Mouse (Mus musculus) T-helper 17 cell (primary cell): ENCODE data around the gene Glod4.

Experiments used
- in situ Hi-C, 2 experiments: fragments of 300-600 bp; cut with MboI, MseI; formaldehyde crosslinking; loops; 1 replicate in 1 of 2; 2 replicates in 1 of 2; pipeline ENCODE4 v1.15.1; 2025; ENCODE audit warnings: high pct_unique_total_duplicates in 2 of 2

Glod4 gene

DNA sequence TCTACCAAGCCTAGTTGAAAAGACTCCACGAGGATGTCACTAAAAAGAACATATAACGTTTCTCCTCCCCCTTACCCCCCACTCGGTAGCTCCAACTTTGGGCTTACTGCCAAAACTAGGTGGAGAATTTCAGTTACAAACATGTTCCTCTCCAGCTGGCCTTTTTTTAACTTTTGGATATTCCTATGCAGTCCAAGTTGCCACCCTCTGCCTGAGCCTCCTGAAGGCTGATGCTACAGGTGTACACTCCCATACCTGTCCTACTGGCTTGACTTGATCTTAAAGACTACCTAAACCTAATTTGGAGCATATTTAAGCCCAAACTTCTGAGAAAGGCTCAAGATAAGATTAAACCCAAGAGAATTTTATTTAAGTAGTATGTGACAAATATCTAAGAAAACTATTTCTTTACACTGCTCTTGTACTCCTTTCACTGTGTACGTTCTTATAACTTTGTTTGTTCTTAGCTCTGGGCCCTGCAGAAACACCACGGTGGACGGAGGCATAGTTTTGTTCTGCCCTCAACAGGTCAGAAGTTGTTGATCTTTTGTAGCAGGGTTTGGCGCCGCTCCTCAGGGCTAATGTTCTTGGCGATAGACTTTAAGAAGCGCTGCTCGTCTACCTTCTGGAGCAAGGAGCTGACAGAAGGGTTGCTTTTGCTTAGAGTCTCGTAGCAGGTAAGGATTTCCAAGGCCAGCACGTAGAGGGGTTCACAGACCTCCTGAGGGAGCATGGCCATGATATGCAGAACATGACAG lies 33.1 kb downstream of the Glod4 start:
- in situ Hi-C loops, result no loop called here

DNA sequence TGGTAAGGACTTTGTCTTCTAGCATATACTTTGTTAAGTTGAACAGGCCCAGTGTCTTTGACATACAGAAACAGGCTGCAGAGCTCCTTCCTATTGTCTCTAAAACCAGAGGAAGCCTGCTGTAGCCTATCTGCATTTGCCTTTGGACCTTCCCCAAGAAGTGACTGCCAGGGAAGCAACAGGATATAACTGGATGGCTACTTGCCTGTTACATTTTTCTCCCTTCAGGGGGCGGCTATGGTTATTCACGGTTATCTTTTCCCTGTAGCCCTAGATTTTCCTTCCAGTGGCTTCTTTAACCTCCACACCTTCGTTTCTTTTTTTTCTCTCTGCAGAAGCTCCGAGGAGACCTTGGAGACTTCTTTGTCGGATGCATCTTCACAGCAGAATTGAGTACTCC lies 36.7 kb downstream of the Glod4 start:
- in situ Hi-C loops, result no loop called here

DNA sequence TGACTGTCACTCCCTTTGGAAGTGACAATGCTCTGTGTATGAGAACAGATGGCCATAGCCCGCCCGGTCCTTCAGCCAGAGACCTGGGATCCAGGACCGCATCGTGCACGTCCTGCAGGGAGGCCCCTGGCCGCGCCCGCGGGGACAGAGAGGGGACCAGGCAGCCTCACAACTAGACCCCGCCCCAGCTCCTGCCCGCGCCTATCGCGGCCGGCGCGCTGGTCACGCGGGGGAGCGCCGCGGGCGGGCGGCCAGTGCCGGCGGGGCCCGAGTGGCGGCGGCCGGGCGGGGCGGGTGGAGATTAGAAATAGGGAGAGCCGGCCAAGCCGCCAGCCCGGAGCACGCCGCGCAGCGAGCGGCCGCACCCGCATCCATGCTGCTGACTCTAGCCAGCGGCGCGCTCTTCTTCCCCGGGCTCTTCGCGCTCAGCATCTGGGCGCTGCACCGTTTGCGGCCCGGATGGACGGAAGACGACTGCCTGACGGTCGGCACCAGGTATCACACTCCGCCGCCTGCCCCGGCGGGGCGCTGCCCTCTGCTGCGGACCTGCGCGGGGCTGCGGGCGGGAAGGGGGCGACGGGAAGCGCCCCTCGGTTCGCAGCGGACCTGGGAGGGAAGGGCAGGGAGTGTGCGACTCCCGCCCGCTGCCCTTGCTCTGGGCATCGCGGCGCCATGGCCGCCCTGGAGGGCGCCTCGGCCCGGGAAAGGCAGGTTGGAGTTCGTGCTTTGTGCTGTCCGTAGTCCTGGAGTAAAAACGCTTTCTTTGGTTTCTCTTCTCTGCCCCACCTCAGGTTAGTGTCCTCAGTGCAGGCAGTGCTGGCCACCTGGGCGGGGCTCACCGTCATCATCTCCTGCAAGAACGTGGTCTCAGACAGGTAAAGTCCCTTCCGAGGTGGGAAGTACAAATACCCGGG lies 41.5 kb downstream of the Glod4 start:
- in situ Hi-C loops, result no loop called here

DNA sequence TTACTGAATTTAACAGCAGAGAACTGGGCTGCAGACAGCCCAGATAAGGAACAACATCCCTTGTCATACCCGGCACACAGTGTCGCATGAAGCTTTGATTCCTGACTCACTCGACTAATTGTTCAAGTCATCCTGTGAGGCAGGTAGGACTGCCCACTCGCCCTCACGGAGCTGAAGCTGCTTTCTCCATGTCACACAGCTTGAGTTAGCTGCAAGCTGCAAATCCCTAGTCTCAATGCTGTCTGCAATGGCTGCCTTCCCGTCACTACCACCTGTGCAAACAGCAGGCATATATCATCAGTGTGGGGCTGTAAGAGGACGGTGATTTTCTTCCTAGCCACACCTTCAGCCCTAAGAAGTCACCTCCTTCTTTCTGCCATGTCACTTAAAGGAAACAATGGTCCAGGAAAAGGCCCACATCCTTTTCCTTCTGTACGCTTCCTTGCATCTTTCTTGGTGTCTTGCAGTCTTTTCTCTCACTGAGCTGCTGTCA lies 46.5 kb downstream of the Glod4 start:
- in situ Hi-C loops, result no loop called here

DNA sequence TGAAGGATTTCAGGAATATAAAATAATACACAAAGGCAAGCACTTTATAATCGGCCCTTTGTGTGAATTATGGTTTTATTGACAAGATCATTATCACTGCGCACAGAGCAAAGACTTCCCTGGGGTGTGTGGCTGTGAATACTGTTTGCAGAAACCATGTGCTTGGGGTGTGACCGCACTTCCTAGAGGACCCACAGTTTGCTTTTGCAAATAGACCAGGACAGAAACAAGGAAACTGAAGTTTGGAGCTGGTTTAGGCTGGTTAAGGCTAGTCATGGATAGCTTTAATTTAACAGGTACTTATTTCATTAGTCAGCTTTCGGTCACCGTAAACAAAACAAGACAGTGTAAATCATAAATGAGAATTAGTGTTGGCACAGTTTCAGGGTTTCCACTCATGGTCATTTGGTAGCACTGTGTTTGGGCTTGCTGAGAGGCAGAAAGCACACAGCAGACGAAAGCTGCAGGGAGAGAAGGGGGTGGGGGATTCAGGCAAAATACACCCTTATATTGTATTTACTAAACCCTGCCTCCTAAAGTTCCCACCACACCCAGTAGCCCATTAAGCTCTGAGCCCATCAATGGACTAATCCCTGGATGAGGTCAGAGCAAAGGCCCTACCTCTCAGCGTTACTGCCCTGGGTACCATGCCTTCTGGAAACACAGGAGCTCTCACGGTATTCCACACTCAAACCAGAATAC lies 47.1 kb downstream of the Glod4 start:
- in situ Hi-C loops, result no loop called here

DNA sequence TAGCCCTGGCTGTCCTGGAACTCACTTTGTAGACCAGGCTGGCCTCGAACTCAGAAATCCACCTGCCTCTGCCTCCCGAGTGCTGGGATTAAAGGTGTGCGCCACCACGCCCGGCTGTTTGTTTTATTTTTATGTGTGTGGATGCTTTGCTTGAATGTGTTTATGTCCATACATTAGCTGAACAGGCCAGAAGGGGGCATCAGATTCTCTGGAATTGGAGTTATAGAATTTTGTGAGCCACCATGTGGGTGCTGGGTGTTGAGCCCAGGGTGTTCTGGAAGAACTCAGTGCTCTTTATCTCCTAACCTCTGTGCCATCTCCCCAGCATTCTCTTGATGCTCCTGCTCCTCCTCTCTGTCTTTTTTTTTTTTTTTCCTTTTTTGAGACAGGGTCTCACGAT lies 56.6 kb downstream of the Glod4 start:
- in situ Hi-C loops, result no loop called here

DNA sequence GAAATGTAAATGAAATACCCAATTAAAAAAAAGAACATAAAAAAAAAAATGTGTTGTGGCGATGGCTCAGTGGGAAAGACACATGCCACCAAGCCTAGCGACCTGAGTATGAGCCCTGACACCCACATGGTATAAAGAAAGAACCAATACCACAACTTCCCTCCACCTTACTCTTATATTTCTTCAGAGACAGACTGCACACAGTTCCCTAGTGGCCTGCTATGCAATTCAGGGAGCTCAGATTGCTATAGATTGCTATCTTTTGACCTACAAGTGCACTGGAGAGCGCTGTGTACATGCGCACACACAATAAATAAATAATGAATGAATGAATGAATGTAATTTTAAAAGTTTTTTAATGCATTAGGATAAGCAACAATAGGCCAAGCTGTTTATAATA lies 59.8 kb downstream of the Glod4 start:
- in situ Hi-C loops, result no loop called here

- in situ Hi-C loops, result no loop called here
Observed at GRCm38 (mm10) chr11:76180146-76180540, 63.4 kb downstream of the Glod4 start.

- in situ Hi-C loops, result no loop called here
Observed at GRCm38 (mm10) chr11:76179495-76180145, 63.9 kb downstream of the Glod4 start, which contains the start of the genes Vps53 and Fam57a. Gene Vps53, minus strand, starts transcription at chr11:76179647. Gene Fam57a, plus strand, starts transcription at chr11:76179671.

DNA sequence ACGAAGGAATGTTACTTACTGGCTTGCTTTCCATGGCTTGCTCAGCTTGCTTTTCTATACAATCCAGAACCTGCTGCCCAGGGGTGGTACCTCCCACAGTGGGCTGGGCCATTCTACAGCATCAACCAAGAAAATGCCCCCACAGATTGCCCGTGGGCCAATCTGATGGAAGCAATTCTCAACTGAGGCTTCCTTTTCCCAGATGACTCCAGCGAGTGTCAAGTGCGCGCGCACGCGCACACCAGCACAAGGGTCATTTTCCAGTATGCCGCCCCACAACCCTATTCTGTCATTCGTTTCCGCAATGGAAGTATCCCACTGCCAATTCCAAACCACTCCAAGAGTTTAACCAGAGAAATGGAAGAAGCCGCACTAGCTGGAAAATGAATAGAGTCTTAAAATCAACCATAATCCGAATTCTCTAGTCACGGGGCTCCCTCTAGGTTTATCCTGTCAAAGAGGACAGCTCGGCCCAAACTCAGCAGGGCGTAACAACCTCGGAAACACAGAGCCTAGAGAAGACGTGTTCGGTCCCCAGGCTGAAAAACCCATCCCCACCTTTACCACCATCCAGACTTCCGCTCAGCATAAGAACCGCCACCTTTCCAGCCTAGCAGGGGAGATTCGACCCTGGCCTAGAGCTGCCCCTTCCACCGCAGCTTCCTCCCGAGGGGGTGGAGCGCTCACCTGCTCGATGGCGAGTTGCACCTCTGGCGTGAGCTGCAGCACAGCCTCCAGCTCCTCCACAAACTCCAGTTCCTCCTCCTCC lies 64.6 kb downstream of the Glod4 start:
- in situ Hi-C loops, result no loop called here

GRCm38 (mm10) chr11:76170207-76170606 lies 73.3 kb downstream of the Glod4 start:
- in situ Hi-C loops, result loop anchor here in 1 of 2 experiments (5.0 kb wide), 1 partner anchor 83 kb away; no protein-coding TSS in a partner anchor

- in situ Hi-C loops, result loop anchor here (5.0 to 10.0 kb wide), 2 partner anchors 54 to 82 kb away; no protein-coding TSS in a partner anchor
Observed at GRCm38 (mm10) chr11:76168976-76169375, 74.5 kb downstream of the Glod4 start.

- in situ Hi-C loops, result loop anchor here (5.0 to 10.0 kb wide), 2 partner anchors 52 to 80 kb away; no protein-coding TSS in a partner anchor
Observed at GRCm38 (mm10) chr11:76167079-76167765, 76.3 kb downstream of the Glod4 start.

DNA sequence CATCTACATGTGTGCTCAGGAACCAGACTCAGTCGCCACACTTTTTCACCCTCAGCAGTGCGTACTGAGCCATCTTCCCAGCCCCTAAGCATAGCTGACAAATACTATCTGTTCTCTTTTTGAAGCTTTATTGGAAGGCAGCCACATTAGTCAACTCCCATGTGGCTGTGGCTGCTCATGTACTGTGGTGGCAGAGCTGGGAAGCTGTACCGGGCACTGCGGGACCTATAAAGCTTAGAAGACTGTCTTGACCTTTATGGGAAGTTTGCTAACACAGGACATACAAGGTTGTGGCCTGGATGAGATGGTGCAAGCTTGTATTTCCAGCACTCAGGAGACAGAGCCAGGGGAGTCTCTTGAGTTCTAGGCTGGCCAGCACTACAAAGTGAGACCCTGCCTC lies 76.9 kb downstream of the Glod4 start:
- in situ Hi-C loops, result loop anchor here (5.0 to 10.0 kb wide), 2 partner anchors 52 to 79 kb away; no protein-coding TSS in a partner anchor

DNA sequence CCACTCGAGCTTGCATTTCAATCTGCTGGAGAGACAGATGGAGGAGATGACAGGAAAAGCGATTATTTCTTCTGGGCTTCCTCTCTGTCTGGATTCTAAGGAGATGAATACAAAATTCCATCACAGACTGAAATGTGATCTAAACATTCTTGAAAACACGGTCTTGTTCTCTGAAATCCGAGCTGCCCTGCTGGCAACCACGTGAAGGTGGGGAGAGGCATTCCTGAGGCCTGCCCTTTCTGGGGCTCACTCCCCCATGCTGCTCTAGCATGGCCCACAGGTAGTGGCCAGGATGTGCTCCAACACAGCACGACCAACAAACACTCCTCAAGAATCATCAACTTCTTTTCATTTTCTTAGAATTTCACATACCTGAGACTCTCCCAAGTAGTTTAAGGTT lies 83.3 kb downstream of the Glod4 start:
- in situ Hi-C loops, result loop anchor here in 1 of 2 experiments (10.0 kb wide), 1 partner anchor 45 kb away; no protein-coding TSS in a partner anchor

DNA sequence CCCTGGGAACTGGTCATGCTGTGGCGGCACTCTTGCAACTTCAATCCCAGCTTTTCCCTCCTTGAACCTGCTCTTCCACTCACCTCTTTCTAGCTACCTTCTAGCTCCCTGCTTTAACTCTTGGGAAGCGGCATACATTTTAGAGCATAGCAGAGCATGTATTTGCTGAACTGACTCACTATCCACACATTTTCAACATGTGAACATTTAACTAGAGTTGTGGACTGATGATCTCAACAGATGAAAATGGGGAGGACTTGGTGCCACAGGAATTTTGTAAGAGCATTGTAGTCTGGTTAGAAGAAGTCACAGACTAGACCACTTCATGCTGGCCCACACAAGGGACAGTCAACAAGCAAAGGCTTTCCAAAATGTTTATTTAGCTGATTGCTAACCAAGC lies 85.2 kb downstream of the Glod4 start:
- in situ Hi-C loops, result no loop called here

- in situ Hi-C loops, result no loop called here
Observed at GRCm38 (mm10) chr11:76154861-76155260, 88.7 kb downstream of the Glod4 start.

- in situ Hi-C loops, result no loop called here
Observed at GRCm38 (mm10) chr11:76154200-76154599, 89.3 kb downstream of the Glod4 start.

- in situ Hi-C loops, result no loop called here
Observed at GRCm38 (mm10) chr11:76153236-76153951, 90.1 kb downstream of the Glod4 start.
